Mouse (Mus musculus): ENCODE measurements around the gene Spem1.

DNA sequence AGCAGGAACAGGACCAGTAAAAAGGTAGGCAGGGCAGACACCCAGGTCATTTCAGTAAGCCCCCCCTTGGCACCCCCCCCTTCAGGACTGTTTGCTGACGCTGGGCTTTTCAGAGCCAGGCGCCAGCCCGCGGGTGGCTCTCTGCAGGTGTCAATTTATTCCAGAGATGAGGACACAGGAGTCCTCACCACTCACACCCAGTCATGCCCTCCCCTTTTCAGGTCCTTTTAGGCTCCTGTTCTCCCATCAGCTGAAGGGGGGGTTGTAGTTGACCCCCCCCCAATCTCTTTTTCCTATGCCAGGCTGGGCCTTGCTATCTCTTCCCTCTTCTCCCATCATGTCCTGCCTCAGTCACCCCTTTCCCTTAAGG is 14.0 kb upstream of the Spem1 start:
- TF ChIP-seq CTCF (IDR thresholded peaks at IDR 0.05; ENCODE audit: control insufficient read depth, insufficient read depth, low read length) (no peak), POLR2A (IDR thresholded peaks at IDR 0.05; ENCODE audit: borderline replicate concordance, control insufficient read depth, low read depth, low read length) (no peak)
